Mouse (Mus musculus) ES-Bruce4 (cell line): ENCODE measurements around the gene Ctdnep1.

Source experiments
- CTCF ChIP-seq: IDR thresholded peaks from one replicate; pipeline ENCODE4 v1.8.1; 2011; ENCODE audit warnings: low read depth, low read length
- POLR2A ChIP-seq: IDR thresholded peaks from one replicate; pipeline ENCODE4 v1.8.1; 2011; ENCODE audit warnings: low read length; ENCODE audit not compliant: insufficient read depth

GRCm38 (mm10) chr11:69976271-69976670 is 4.7 kb upstream of the Ctdnep1 start:
- TF ChIP-seq POLR2A (no peak), CTCF (no peak)
